Mouse (Mus musculus): ENCODE measurements around the gene Gchfr.

Gchfr gene

GRCm38 (mm10) chr2:119166901-119167865 lies at the start of gene Gchfr:
TSS of gene Gchfr (plus strand) at chr2:119167773.
- DNase-seq = no peak

- DNase-seq = no peak
Measured at GRCm38 (mm10) chr2:119136346-119136898, 31.2 kb upstream of the Gchfr start.

GRCm38 (mm10) chr2:119145199-119145598 lies 22.4 kb upstream of the Gchfr start:
- no peak for DNase-seq

- DNase-seq = no peak
Measured at GRCm38 (mm10) chr2:119146435-119146834, 21.1 kb upstream of the Gchfr start.

- no peak for DNase-seq
Measured at GRCm38 (mm10) chr2:119147160-119147678, 20.4 kb upstream of the Gchfr start.

GRCm38 (mm10) chr2:119147775-119148174 lies 19.8 kb upstream of the Gchfr start:
- DNase-seq = no peak

GRCm38 (mm10) chr2:119152255-119152654 lies 15.3 kb upstream of the Gchfr start:
- no peak for DNase-seq

- DNase-seq = no peak
Measured at GRCm38 (mm10) chr2:119154683-119155082, 12.9 kb upstream of the Gchfr start.

- no peak for DNase-seq
Measured at GRCm38 (mm10) chr2:119155388-119155787, 12.2 kb upstream of the Gchfr start.

GRCm38 (mm10) chr2:119156081-119156680 lies 11.4 kb upstream of the Gchfr start:
- DNase-seq = no peak

GRCm38 (mm10) chr2:119156681-119157572 lies 10.6 kb upstream of the Gchfr start, which contains the start of gene Rmdn3:
TSS of gene Rmdn3 (minus strand) at chr2:119157034.
- DNase-seq = peak; percentile 81 to 85

- DNase-seq = no peak
Measured at GRCm38 (mm10) chr2:119157836-119158235, 9.7 kb upstream of the Gchfr start.

- DNase-seq = no peak
Measured at GRCm38 (mm10) chr2:119161247-119161646, 6.3 kb upstream of the Gchfr start.

GRCm38 (mm10) chr2:119163135-119163534 lies 4.4 kb upstream of the Gchfr start:
- DNase-seq = no peak

- no peak for DNase-seq
Measured at GRCm38 (mm10) chr2:119163999-119164398, 3.6 kb upstream of the Gchfr start.

GRCm38 (mm10) chr2:119165401-119165800 lies 2.2 kb upstream of the Gchfr start:
- no peak for DNase-seq

GRCm38 (mm10) chr2:119167866-119168256 lies 288 bp downstream of the Gchfr start:
- no peak for DNase-seq

- DNase-seq = no peak
Measured at GRCm38 (mm10) chr2:119170282-119170681, 2.7 kb downstream of the Gchfr start.

- DNase-seq = no peak
Measured at GRCm38 (mm10) chr2:119171574-119171973, 4.0 kb downstream of the Gchfr start.

- DNase-seq = no peak
Measured at GRCm38 (mm10) chr2:119172446-119172845, 4.9 kb downstream of the Gchfr start.

GRCm38 (mm10) chr2:119172862-119173576 lies 5.4 kb downstream of the Gchfr start:
- DNase-seq = no peak

Data from thymus, adult 18-20 months (tissue).